Mouse (Mus musculus) spleen, adult 2 months (tissue): Measurements from ENCODE around the gene Elovl5. TPM values are rescaled to one million over a fixed set of nuclear protein-coding genes. Genes with fewer than 3 reads are reported as not detected.

Source experiments
- DNase-seq, 2 experiments: peaks; one replicate each; pipeline versions ENCODE4 v3.0.0 to v3.0.0-alpha.2; 2012 to 2021; ENCODE audit warnings: low spot score in 2 of 2, low read depth in 1 of 2
- H3K27ac ChIP-seq: fragments of 200-500 bp; 2 replicates; pipeline ENCODE4 v1.5.1; 2012; ENCODE audit warnings: low read length, inconsistent platforms; ENCODE audit not compliant: insufficient read depth
- H3K27me3 ChIP-seq: fragments of 200-500 bp; 2 replicates; pipeline ENCODE4 v1.6.1; 2012; ENCODE audit warnings: mild to moderate bottlenecking, moderate library complexity, low read length, inconsistent platforms; ENCODE audit not compliant: control insufficient read depth, insufficient read depth
- H3K36me3 ChIP-seq: fragments of 200-500 bp; 2 replicates; pipeline ENCODE4 v1.6.1; 2012; ENCODE audit warnings: mild to moderate bottlenecking, low read length, inconsistent platforms; ENCODE audit not compliant: control insufficient read depth, insufficient read depth
- H3K4me1 ChIP-seq: fragments of 200-500 bp; 2 replicates; pipeline ENCODE4 v1.6.1; 2011; ENCODE audit warnings: inconsistent platforms; ENCODE audit not compliant: control insufficient read depth, insufficient read depth, insufficient read length
- H3K4me3 ChIP-seq: fragments of 200-500 bp; 2 replicates; pipeline ENCODE4 v1.5.1; 2011; ENCODE audit warnings: mild to moderate bottlenecking, inconsistent platforms; ENCODE audit not compliant: insufficient read depth, insufficient read length; ENCODE audit errors: extremely low read depth
- CTCF ChIP-seq: fragments of 200-500 bp; IDR thresholded peaks from 2 replicates; pipeline ENCODE4 v1.5.1; 2011; ENCODE audit warnings: mild to moderate bottlenecking, inconsistent platforms; ENCODE audit not compliant: insufficient read depth, insufficient read length, insufficient replicate concordance; ENCODE audit errors: extremely low read depth
- POLR2A ChIP-seq: fragments of 200-500 bp; IDR thresholded peaks from 2 replicates; pipeline ENCODE4 v1.6.1; 2011; ENCODE audit warnings: low read depth, low read length, inconsistent platforms
- WGBS: fragments of 180-500 bp; shearing (Covaris S2); methylation state at CpG from one replicate; pipeline ENCODE4 v1.1.7; 2018; 5-methylcytosine and 5-hydroxymethylcytosine counted together
- polyA plus RNA-seq: library from polyadenylated mRNA; depleted of rRNA; stranded (reverse); fragments of >200 nt; gene quantifications from 2 replicates; pipeline ENCODE4 v1.2.3, GENCODE M21; 2012

Elovl5 gene
- polyA plus RNA-seq, 1 experiment, result 32.4 TPM

- Histone ChIP-seq H3K27ac (no peak overlapping the region), H3K4me1 (peaks cover 28% of the 10 kb centered on the region)
- WGBS, result 92% methylated on average over 10 of the region's 10 CpGs
Measured at GRCm38 (mm10) chr9:77942411-77942810, 25.2 kb downstream of the Elovl5 start.

GRCm38 (mm10) chr9:77943316-77943715, 26.2 kb downstream of the Elovl5 start:
- Histone ChIP-seq H3K27me3 (no peaks in the 10 kb centered on the region), H3K4me1 (peaks cover 22% of the 10 kb centered on the region), H3K27ac (no peak overlapping the region), H3K36me3 (no peaks in the 10 kb centered on the region), H3K4me3 (no peak overlapping the region)
- no peak for DNase-seq
- no peak for TF ChIP-seq POLR2A
- no peak for TF ChIP-seq CTCF
- WGBS, result 89% methylated on average over 2 of the region's 2 CpGs

More at GRCm38 (mm10) chr9:77942411-77942810, 25.2 kb downstream of the Elovl5 start:
- no peak for TF ChIP-seq POLR2A
- no peak for TF ChIP-seq CTCF
- no peak for DNase-seq
- no peak overlapping the region for H3K4me3 ChIP-seq
- H3K36me3 ChIP-seq, result no peaks in the 10 kb centered on the region
- H3K27me3 ChIP-seq, result no peaks in the 10 kb centered on the region

- Histone ChIP-seq H3K4me3 (no peak overlapping the region), H3K4me1 (peaks cover 17% of the 10 kb centered on the region), H3K36me3 (no peaks in the 10 kb centered on the region), H3K27ac (no peak overlapping the region), H3K27me3 (no peaks in the 10 kb centered on the region)
- 91% methylated on average over 3 of the region's 3 CpGs for WGBS
- TF ChIP-seq POLR2A, result no peak
- TF ChIP-seq CTCF, result no peak
- DNase-seq, result no peak
Measured at GRCm38 (mm10) chr9:77944195-77944594, 27.0 kb downstream of the Elovl5 start.

GRCm38 (mm10) chr9:77945792-77946666, 28.9 kb downstream of the Elovl5 start:
- Histone ChIP-seq H3K27me3 (no peaks in the 10 kb centered on the region), H3K36me3 (no peaks in the 10 kb centered on the region), H3K4me3 (no peak overlapping the region), H3K4me1 (peaks cover 14% of the 10 kb centered on the region), H3K27ac (no peak overlapping the region)
- no peak for TF ChIP-seq CTCF
- no peak for TF ChIP-seq POLR2A
- DNase-seq, result no peak
- WGBS, result 92% methylated on average over 6 of the region's 6 CpGs

GRCm38 (mm10) chr9:77948214-77948613, 31.1 kb downstream of the Elovl5 start:
- DNase-seq, result no peak
- WGBS, result 93% methylated on average over 2 of the region's 2 CpGs
- no peak overlapping the region for H3K27ac ChIP-seq
- no peak overlapping the region for H3K4me3 ChIP-seq
- no peaks in the 10 kb centered on the region for H3K36me3 ChIP-seq
- H3K27me3 ChIP-seq, result no peaks in the 10 kb centered on the region
- no peak for TF ChIP-seq CTCF
- no peak for TF ChIP-seq POLR2A
- H3K4me1 ChIP-seq, result peaks cover 6% of the 10 kb centered on the region; the same call in 1 of the 2 replicates

GRCm38 (mm10) chr9:77949753-77950268, 32.6 kb downstream of the Elovl5 start:
- Histone ChIP-seq H3K27me3 (no peaks in the 10 kb centered on the region), H3K27ac (no peak overlapping the region), H3K4me1 (no peaks in the 10 kb centered on the region; the same call in 1 of the 2 replicates), H3K36me3 (no peaks in the 10 kb centered on the region), H3K4me3 (no peak overlapping the region)
- 40% methylated on average over 7 of the region's 7 CpGs for WGBS
- TF ChIP-seq CTCF (no peak), POLR2A (no peak)
- no peak for DNase-seq

GRCm38 (mm10) chr9:77950841-77951475, 33.8 kb downstream of the Elovl5 start:
- H3K4me3 ChIP-seq, result no peak overlapping the region
- H3K27ac ChIP-seq, result no peak overlapping the region
- no peaks in the 10 kb centered on the region; the same call in 1 of the 2 replicates for H3K4me1 ChIP-seq
- no peaks in the 10 kb centered on the region for H3K36me3 ChIP-seq
- 92% methylated on average over 7 of the region's 7 CpGs for WGBS
- no peaks in the 10 kb centered on the region for H3K27me3 ChIP-seq
- TF ChIP-seq CTCF (no peak), POLR2A (no peak)
- DNase-seq, result no peak
